Mouse (Mus musculus): ENCODE data around the gene Dppa4.

The Dppa4 gene

GRCm38 (mm10) chr16:48323602-48324345, 40.2 kb downstream of the Dppa4 start:
- DNase-seq (ENCODE audit: low read depth, low spot score), result no peak

GRCm38 (mm10) chr16:48326903-48327302, 43.4 kb downstream of the Dppa4 start:
- DNase-seq (ENCODE audit: low read depth, low spot score), result peak; percentile 8

- no peak for DNase-seq (ENCODE audit: low read depth, low spot score)
Measured at GRCm38 (mm10) chr16:48328420-48328819, 44.9 kb downstream of the Dppa4 start.

- no peak for DNase-seq (ENCODE audit: low read depth, low spot score)
Measured at GRCm38 (mm10) chr16:48331822-48332221, 48.3 kb downstream of the Dppa4 start.

- no peak for DNase-seq (ENCODE audit: low read depth, low spot score)
Measured at GRCm38 (mm10) chr16:48335326-48335725, 51.8 kb downstream of the Dppa4 start.
